Mouse (Mus musculus): ENCODE results near the gene Xpc. TPM values are rescaled to one million over a fixed set of nuclear protein-coding genes. Genes with fewer than 3 reads are reported as not detected.
"Not testable (repeated sequence)": the region's sequence is repeated elsewhere in the genome, so short reads cannot be mapped to it uniquely, and the experiment has no call there.

Xpc gene
- polyA plus RNA-seq, 2 experiments, result 11.6 to 14.2 TPM

DNA sequence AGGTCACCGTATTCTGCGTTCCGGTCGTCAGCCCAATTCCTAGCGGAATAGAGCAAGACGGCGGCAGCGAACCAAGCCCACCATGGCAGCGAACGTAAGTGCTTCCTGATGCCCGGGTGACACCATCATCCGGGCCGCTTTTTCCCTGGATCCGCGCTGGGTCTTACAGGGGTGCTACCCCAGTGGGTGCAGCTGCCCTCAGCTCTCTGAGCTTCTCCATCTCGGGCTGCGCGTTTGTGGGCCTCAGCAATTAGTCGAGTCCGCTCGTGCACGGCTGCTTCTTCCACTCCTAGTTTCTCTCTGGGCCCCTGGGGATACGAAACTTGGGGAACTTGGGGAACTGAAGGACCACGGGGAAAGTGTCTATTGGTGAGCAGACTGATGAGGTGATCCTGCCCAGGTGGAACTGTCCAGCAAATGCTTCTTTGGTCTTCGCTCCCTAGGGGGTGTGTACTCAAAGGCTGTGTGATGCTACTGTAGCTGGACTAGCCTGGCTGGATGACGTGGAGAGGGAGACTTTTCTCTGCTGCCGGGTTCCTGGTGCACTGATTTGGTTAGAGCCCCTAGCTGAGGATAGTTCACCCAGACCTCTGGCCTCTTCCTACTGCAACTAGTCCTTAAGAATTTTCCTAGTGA, 41.8 kb downstream of the Xpc start:
- Histone ChIP-seq H3K9me3 (ENCODE audit: control insufficient read depth, low read length) (no peaks in the 10 kb centered on the region), H3K27me3 (ENCODE audit: control insufficient read depth, insufficient read depth, low read length) (no peaks in the 10 kb centered on the region), H3K9ac (ENCODE audit: low read depth, low read length, severe bottlenecking) (peak overlapping the region; percentile 73), H3K4me2 (replicated peaks; ENCODE audit: low read depth, low read length, severe bottlenecking) (peak overlapping the region; percentile 74), H3K27ac (replicated peaks; ENCODE audit: low read depth, low read length) (peak overlapping the region; percentile 52; the same call in 1 of the 2 replicates), H3K4me1 (ENCODE audit: control insufficient read depth, insufficient read depth, low read length) (peaks cover 17% of the 10 kb centered on the region), H3K4me3 (replicated peaks; ENCODE audit: low read length) (peak overlapping the region; percentile 64), H3K36me3 (ENCODE audit: control insufficient read depth, insufficient read depth, low read length) (peaks cover 24% of the 10 kb centered on the region)
- TF ChIP-seq POLR2A (IDR thresholded peaks at IDR 0.05; ENCODE audit: borderline replicate concordance, extremely low read depth, insufficient read depth, insufficient read length), result 0 out of 2 replicates have a peak, but pooled peaks have one; percentile 21
- DNase-seq (ENCODE audit: low spot score), result peak; percentile 26
- ATAC-seq (ENCODE audit: low FRiP score, low read depth), result peak; percentile 35
- under 1% methylated on average over 26 of the region's 27 CpGs for WGBS

DNA sequence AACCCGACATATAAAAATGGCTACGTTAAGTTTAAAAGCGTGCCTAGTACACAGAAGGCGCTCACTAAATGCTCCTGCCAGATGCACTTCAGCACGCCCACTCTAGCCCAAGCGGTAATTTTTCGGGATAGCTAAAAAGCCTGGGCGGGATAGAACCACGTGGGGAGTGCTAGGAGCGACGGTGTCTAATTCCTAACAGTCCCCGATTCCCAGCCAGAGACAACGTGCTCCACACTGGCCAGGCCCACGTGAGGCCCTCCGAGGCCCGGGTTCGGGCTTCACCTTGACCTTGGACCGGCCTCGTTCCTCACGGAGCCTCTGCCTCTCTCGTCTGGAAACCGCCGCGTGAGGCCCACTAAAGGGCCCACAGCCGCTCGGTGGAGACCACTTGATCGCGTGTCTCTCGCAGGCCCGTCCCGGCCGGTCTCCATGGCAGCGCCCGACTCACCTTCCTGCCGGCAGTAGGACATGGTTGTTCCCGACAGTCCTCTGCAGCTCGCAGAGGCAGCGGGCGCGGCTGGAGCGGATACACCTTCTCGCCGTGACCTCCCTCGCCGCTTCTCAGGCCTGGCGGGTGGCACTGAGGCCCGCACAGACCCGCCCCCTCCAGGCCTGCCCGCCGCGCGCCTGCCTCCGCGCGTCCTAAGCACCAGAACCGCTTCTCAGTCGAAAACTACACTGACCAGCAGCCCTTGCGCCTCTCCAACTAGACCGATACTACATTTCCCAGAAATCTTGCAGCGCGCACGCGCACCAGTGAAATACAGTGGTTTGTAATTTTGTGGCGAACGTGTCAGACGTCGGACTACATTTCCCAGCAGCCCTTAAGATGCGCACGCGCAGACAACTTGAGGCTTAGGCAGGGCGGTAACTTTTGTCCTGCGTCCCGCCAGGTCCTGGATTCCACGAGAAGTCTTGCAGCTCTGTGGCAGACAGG, 42.6 kb downstream of the Xpc start, which contains the start of the genes Chchd4 and Tmem43:
Chchd4 (minus strand) TSS at position 679 of the 937 bp plus-strand sequence.
Tmem43 (plus strand) TSS at position 836 of the 937 bp plus-strand sequence.
- Histone ChIP-seq H3K27me3 (ENCODE audit: control insufficient read depth, insufficient read depth, low read length) (no peaks in the 10 kb centered on the region), H3K4me1 (ENCODE audit: control insufficient read depth, insufficient read depth, low read length) (peaks cover 17% of the 10 kb centered on the region), H3K27ac (replicated peaks; ENCODE audit: low read depth, low read length) (peak within 1 kb of the TSS; percentile 75), H3K4me3 (replicated peaks; ENCODE audit: low read length) (peak within 1 kb of the TSS; percentile 64), H3K36me3 (ENCODE audit: control insufficient read depth, insufficient read depth, low read length) (peaks cover 16% of the 10 kb centered on the region), H3K9me3 (ENCODE audit: control insufficient read depth, low read length) (no peaks in the 10 kb centered on the region), H3K9ac (ENCODE audit: low read depth, low read length, severe bottlenecking) (peak within 1 kb of the TSS; percentile 81), H3K4me2 (replicated peaks; ENCODE audit: low read depth, low read length, severe bottlenecking) (peak within 1 kb of the TSS; percentile 78)
- peak; percentile 67; the same call in 1 of the 2 replicates for TF ChIP-seq POLR2A (IDR thresholded peaks at IDR 0.05; ENCODE audit: borderline replicate concordance, extremely low read depth, insufficient read depth, insufficient read length)
- ATAC-seq (ENCODE audit: low FRiP score, low read depth) (peak; percentile 95), DNase-seq (ENCODE audit: low spot score) (peak; percentile 100)
- WGBS, result under 1% methylated on average over 74 of the region's 74 CpGs

DNA sequence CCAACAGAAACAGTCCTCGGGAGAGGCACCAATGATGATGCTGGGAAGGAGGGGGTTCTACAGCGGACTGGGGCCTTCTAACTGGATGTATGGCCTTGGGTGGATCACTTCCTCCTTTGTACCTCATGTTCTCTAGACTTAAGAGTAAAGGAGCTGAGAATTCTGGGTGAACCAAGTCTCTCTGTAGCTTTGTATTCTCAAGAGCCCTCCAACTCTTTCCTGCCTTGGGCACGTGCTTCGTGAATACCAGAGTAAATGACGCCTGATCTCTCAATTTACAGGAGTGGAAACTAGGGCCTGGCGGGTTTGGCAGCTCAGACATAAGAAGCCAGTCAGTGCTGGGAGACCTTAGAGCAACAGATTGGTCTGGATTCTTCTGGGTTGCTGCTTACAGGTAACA, 43.4 kb downstream of the Xpc start:
- H3K4me2 ChIP-seq (replicated peaks; ENCODE audit: low read depth, low read length, severe bottlenecking), result peak overlapping the region; percentile 78
- peak; percentile 9 for DNase-seq (ENCODE audit: low spot score)
- no peak for TF ChIP-seq POLR2A (IDR thresholded peaks at IDR 0.05; ENCODE audit: borderline replicate concordance, extremely low read depth, insufficient read depth, insufficient read length)
- peak overlapping the region; percentile 64 for H3K4me3 ChIP-seq (replicated peaks; ENCODE audit: low read length)
- H3K27me3 ChIP-seq (ENCODE audit: control insufficient read depth, insufficient read depth, low read length), result no peaks in the 10 kb centered on the region
- WGBS, result 24% methylated on average over 6 of the region's 6 CpGs
- peak overlapping the region; percentile 75 for H3K27ac ChIP-seq (replicated peaks; ENCODE audit: low read depth, low read length)
- H3K9me3 ChIP-seq (ENCODE audit: control insufficient read depth, low read length), result no peaks in the 10 kb centered on the region
- peaks cover 17% of the 10 kb centered on the region for H3K4me1 ChIP-seq (ENCODE audit: control insufficient read depth, insufficient read depth, low read length)
- peak overlapping the region; percentile 81 for H3K9ac ChIP-seq (ENCODE audit: low read depth, low read length, severe bottlenecking)
- ATAC-seq (ENCODE audit: low FRiP score, low read depth), result no peak
- H3K36me3 ChIP-seq (ENCODE audit: control insufficient read depth, insufficient read depth, low read length), result peaks cover 12% of the 10 kb centered on the region

DNA sequence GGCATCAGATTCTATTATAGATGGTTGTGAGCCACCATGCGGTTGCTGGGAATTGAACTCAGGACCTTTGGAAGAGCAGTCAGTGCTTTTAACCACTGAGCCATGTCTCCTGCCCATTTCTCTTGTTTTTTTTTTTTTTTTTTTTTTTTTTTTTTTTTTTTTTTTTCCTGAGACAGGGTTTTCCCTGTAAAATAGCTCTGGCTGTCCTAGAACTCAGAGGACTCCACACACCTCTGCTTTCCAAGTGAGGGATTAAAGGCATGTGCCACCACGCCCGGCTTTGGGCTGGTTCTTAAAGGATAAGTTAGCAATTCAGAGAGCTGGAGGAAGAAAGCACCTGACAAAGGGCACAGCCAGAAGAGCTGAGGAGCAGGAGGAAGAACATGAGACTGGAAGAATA, 44.3 kb downstream of the Xpc start:
- not testable (repeated sequence) for H3K9ac ChIP-seq (ENCODE audit: low read depth, low read length, severe bottlenecking); H3K9me3 ChIP-seq (ENCODE audit: control insufficient read depth, low read length); ATAC-seq (ENCODE audit: low FRiP score, low read depth); H3K27me3 ChIP-seq (ENCODE audit: control insufficient read depth, insufficient read depth, low read length); H3K27ac ChIP-seq (replicated peaks; ENCODE audit: low read depth, low read length); H3K4me2 ChIP-seq (replicated peaks; ENCODE audit: low read depth, low read length, severe bottlenecking); H3K4me3 ChIP-seq (replicated peaks; ENCODE audit: low read length); DNase-seq (ENCODE audit: low spot score)
- WGBS, result 97% methylated on average over 3 of the region's 3 CpGs
- peaks cover 13% of the 10 kb centered on the region for H3K36me3 ChIP-seq (ENCODE audit: control insufficient read depth, insufficient read depth, low read length)
- peaks cover 17% of the 10 kb centered on the region for H3K4me1 ChIP-seq (ENCODE audit: control insufficient read depth, insufficient read depth, low read length)

DNA sequence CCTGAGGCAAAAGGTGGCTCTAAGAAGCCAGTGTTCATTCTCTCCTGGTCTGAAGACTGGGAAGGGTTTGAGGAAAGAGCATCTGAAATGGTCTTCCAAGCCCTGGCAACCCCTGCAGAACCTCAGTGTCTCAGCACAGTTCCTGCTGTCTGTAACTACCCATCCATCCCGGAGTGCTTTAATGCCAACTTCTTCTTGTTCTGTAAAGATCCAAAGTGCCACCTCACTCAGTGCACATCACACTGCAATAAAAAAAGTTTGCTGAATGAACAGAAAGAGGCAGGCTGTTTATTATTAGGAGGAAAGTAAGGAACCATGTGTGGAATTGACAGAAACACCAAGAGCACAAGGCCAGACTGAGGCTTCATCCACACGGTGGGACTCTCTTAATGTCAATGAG, 45.0 kb downstream of the Xpc start:
- H3K4me1 ChIP-seq (ENCODE audit: control insufficient read depth, insufficient read depth, low read length), result peaks cover 17% of the 10 kb centered on the region
- no peak overlapping the region for H3K4me3 ChIP-seq (replicated peaks; ENCODE audit: low read length)
- no peak overlapping the region for H3K9ac ChIP-seq (ENCODE audit: low read depth, low read length, severe bottlenecking)
- TF ChIP-seq POLR2A (IDR thresholded peaks at IDR 0.05; ENCODE audit: borderline replicate concordance, extremely low read depth, insufficient read depth, insufficient read length), result no peak
- no peak overlapping the region for H3K4me2 ChIP-seq (replicated peaks; ENCODE audit: low read depth, low read length, severe bottlenecking)
- no peak overlapping the region for H3K27ac ChIP-seq (replicated peaks; ENCODE audit: low read depth, low read length)
- H3K27me3 ChIP-seq (ENCODE audit: control insufficient read depth, insufficient read depth, low read length), result no peaks in the 10 kb centered on the region
- no peaks in the 10 kb centered on the region for H3K9me3 ChIP-seq (ENCODE audit: control insufficient read depth, low read length)
- 76% methylated on average over 2 of the region's 2 CpGs for WGBS
- ATAC-seq (ENCODE audit: low FRiP score, low read depth) (no peak), DNase-seq (ENCODE audit: low spot score) (no peak)
- H3K36me3 ChIP-seq (ENCODE audit: control insufficient read depth, insufficient read depth, low read length), result peaks cover 20% of the 10 kb centered on the region
